Mouse (Mus musculus): Measurements from ENCODE around the gene Gart.

- TF ChIP-seq CTCF (conservative IDR thresholded peaks at IDR 0.05; ENCODE audit: insufficient read depth, insufficient read length, low read depth, low read length) (no peak), POLR2A (IDR thresholded peaks at IDR 0.05; ENCODE audit: low read depth, low read length) (no peak)
These were observed 13.8 kb downstream of the Gart start for GRCm38 (mm10) chr16:91632940-91633339.

Data from kidney, adult 2 months (tissue).